18 mouse cellular contexts compared by ENCODE assay signal in genomic region chr3:27241864-27242263, GRCm38 (mm10). TPM values are rescaled to one million over a fixed set of nuclear protein-coding genes. Genes with fewer than 3 reads are reported as not detected.
A peak's percentile ranks its signal among the peaks of the same experiment; 100 is the strongest.
DNase-seq lines count a peak whose midpoint lies in the region; ATAC-seq and TF ChIP-seq lines count a peak whose summit lies in the region.
"Had no signal": no experiment of that assay in that cellular context is flagged by ENCODE, and none has a peak within 500 bp of the region (broad histone marks: within the 10 kb centered on the region; RNA-seq: fewer than 3 reads in every experiment).

No protein-coding gene starts in this region.

- 93% methylated on average over 9 of the region's 9 CpGs for WGBS in hindbrain, embryonic 14.5 days

- TF ChIP-seq POLR2A in CH12.LX (IDR thresholded peaks at IDR 0.05; ENCODE audit: low read depth, low read length) = no peak

- H3K27ac ChIP-seq in CH12.LX (ENCODE audit: insufficient read depth, low read depth) = no peak overlapping the region
- H3K27ac ChIP-seq in hindbrain, embryonic 14.5 days = no peak overlapping the region

- peak; percentile 66 for TF ChIP-seq EP300 in CH12.LX (IDR thresholded peaks at IDR 0.05; ENCODE audit: low read length)

- peaks cover 2 to 6% of the 10 kb centered on the region in 2 experiments; a peak in 1 of 4 replicates for H3K4me1 ChIP-seq in CH12.LX (ENCODE audit: control insufficient read depth in 1 of 2, insufficient read depth in 2 of 2)
- H3K4me1 ChIP-seq in hindbrain, embryonic 14.5 days (replicated peaks; ENCODE audit: control insufficient read depth, insufficient read depth, low read length) = no peaks in the 10 kb centered on the region

- H3K4me3 ChIP-seq in CH12.LX (replicated peaks in 1 of 3; ENCODE audit: low read depth in 2 of 3, low read length in 2 of 3, poor library complexity in 1 of 3) = no peak overlapping the region
- H3K4me3 ChIP-seq in hindbrain, embryonic 14.5 days (replicated peaks; ENCODE audit: low read length) = no peak overlapping the region

- no peak overlapping the region for H3K9ac ChIP-seq in CH12.LX (ENCODE audit: insufficient read depth, low read depth)
- no peak overlapping the region for H3K9ac ChIP-seq in hindbrain, embryonic 14.5 days

- in situ Hi-C loops in CH12.LX (cut with MboI; ENCODE audit: low pct_ligation_motif_present, low pct_unique_long_range_greater_than_20kb, low sequenced_read_pairs) = no loop called here

- TF ChIP-seq CTCF in CH12.LX (conservative IDR thresholded peaks at IDR 0.05 in 1 of 2, IDR thresholded peaks at IDR 0.05 in 1 of 2; ENCODE audit: low read depth in 2 of 2, low read length in 2 of 2) = no peak

- no peak for TF ChIP-seq RAD21 in CH12.LX (IDR thresholded peaks at IDR 0.05; ENCODE audit: low read depth, low read length)

- ATAC-seq in hindbrain, embryonic 14.5 days (ENCODE audit: low FRiP score) = no peak
- ATAC-seq: activated CD4-positive, CD25-positive, alpha-beta regulatory T cell, adult 4 months; CD4-positive, CD25-positive, alpha-beta regulatory T cell, adult 4 months; Patski had no signal

- H3K4me2 ChIP-seq in CH12.LX (ENCODE audit: insufficient read depth, low read depth, poor library complexity, severe bottlenecking) = peak overlapping the region; percentile 7; the same call in 1 of the 2 replicates
- no peak overlapping the region for H3K4me2 ChIP-seq in hindbrain, embryonic 14.5 days (replicated peaks)

- dilution Hi-C loops in CH12.LX (cut with MboI; ENCODE audit: extremely low pct_ligation_motif_present, extremely low pct_unique_long_range_greater_than_20kb, low sequenced_read_pairs) = no loop called here

- peaks cover 13 to 56% of the 10 kb centered on the region in 2 experiments for H3K36me3 ChIP-seq in CH12.LX (replicated peaks in 1 of 2; ENCODE audit: control insufficient read depth in 1 of 2, insufficient read depth in 1 of 2, low read length in 1 of 2)
- H3K36me3 ChIP-seq in hindbrain, embryonic 14.5 days (replicated peaks; ENCODE audit: control insufficient read depth, insufficient read depth) = 0 out of 2 replicates have a peak, but pooled peaks cover 4% of the 10 kb centered on the region

- no peaks in the 10 kb centered on the region for H3K27me3 ChIP-seq in CH12.LX (replicated peaks)
- no peaks in the 10 kb centered on the region for H3K27me3 ChIP-seq in hindbrain, embryonic 14.5 days (ENCODE audit: control insufficient read depth, insufficient read depth, low read length)
- H3K27me3 ChIP-seq: Patski had no signal

- DNase-seq in CH12.LX (ENCODE audit: extremely low read depth) = no peak
- no peak for DNase-seq in hindbrain, embryonic 14.5 days (ENCODE audit: low spot score)
- DNase-seq: adrenal gland, adult 2 months; adrenal gland, adult 8-10 months; adrenal gland, postnatal 10 days; adrenal gland, postnatal 14 days; adrenal gland, postnatal 25 days; adrenal gland, postnatal 36 days; B cell, adult 2 months; cerebellum, adult 11 months; cerebellum, adult 11-12 months; cerebellum, adult 18-20 months; cerebellum, adult 2 months; cerebellum, adult 8-10 months had no signal

- H3K79me2 ChIP-seq in CH12.LX (replicated peaks; ENCODE audit: control insufficient read depth, extremely low read depth, insufficient read depth, poor library complexity, severe bottlenecking) = no peaks in the 10 kb centered on the region

- no peaks in the 10 kb centered on the region for H3K9me3 ChIP-seq in CH12.LX (replicated peaks; ENCODE audit: low read length)
- no peaks in the 10 kb centered on the region for H3K9me3 ChIP-seq in hindbrain, embryonic 14.5 days (ENCODE audit: control insufficient read depth, low read length)
- H3K9me3 ChIP-seq: G1E had no signal

TF ChIP-seq in CH12.LX, 34 proteins besides CTCF, POLR2A, EP300 and RAD21:
- no peak for TF ChIP-seq PAX5 (IDR thresholded peaks at IDR 0.05; ENCODE audit: low read length)
- TF ChIP-seq ZNF384 (IDR thresholded peaks at IDR 0.05; ENCODE audit: low read depth, low read length) = no peak
- peak; percentile 65; the same call in 1 of the 2 replicates for TF ChIP-seq MEF2A (IDR thresholded peaks at IDR 0.05; ENCODE audit: borderline replicate concordance, low read depth, low read length)
- no peak for TF ChIP-seq JUN (IDR thresholded peaks at IDR 0.05; ENCODE audit: insufficient read depth, low read depth, low read length)
- TF ChIP-seq NELFE (IDR thresholded peaks at IDR 0.05; ENCODE audit: low read depth, low read length) = no peak
- TF ChIP-seq CHD1 (IDR thresholded peaks at IDR 0.05; ENCODE audit: low read depth, low read length) = no peak
- no peak for TF ChIP-seq JUND (conservative IDR thresholded peaks at IDR 0.05; ENCODE audit: low read depth, low read length)
- TF ChIP-seq SIN3A (IDR thresholded peaks at IDR 0.05; ENCODE audit: low read length) = no peak
- no peak for TF ChIP-seq MYC (IDR thresholded peaks at IDR 0.05; ENCODE audit: low read depth, low read length)
- no peak for TF ChIP-seq TBP (conservative IDR thresholded peaks at IDR 0.05; ENCODE audit: low read depth, low read length)
- TF ChIP-seq IRF4 (IDR thresholded peaks at IDR 0.05; ENCODE audit: low read depth, low read length) = peak; percentile 65; the same call in 1 of the 2 replicates

RNA-seq across cellular contexts. Expression of gene Nceh1, which starts 59.1 kb away (rescaled TPM):
- total RNA-seq in CH12.LX (2012; rRNA removed) = 8.5 and 9.1 TPM in 2 replicates
- 11.8 and 12.3 TPM in 2 replicates for total RNA-seq in CH12.LX (2014; rRNA removed)
- polyA plus RNA-seq in CH12.LX (2012; ENCODE audit: insufficient read length, low read depth) = 8.1 and 9.2 TPM in 2 replicates
- 11.5 and 15.8 TPM in 2 replicates for polyA plus RNA-seq in hindbrain, embryonic 14.5 days (2014; fragmentation: Nextera tagmentation; extraction: Ambion mirVana)
